Mouse (Mus musculus): ENCODE measurements at regions not wholly inside any gene's neighbourhood (a gene's known extent, or its start where the extent isn't known, plus 50 kb on each side); places are given as distances from the start of the nearest gene placed in this dataset.
A peak's percentile ranks its signal among the peaks of the same experiment; 100 is the strongest.

GRCm38 (mm10) chr12:64273730-64274129 lies 200.8 kb downstream of the Fscb start:
- no peak for DNase-seq

GRCm38 (mm10) chr12:64266130-64266529 lies 208.4 kb downstream of the Fscb start:
- DNase-seq = no peak

- no peak for DNase-seq
Measured at GRCm38 (mm10) chr12:64255016-64255415, 219.5 kb downstream of the Fscb start.

GRCm38 (mm10) chr12:64249974-64250373 lies 224.5 kb downstream of the Fscb start:
- DNase-seq = no peak

GRCm38 (mm10) chr12:64229510-64230078 lies 244.9 kb downstream of the Fscb start:
- DNase-seq = peak; percentile 5

- DNase-seq = no peak
Measured at GRCm38 (mm10) chr12:64216409-64216808, 258.1 kb downstream of the Fscb start.

GRCm38 (mm10) chr12:64198385-64198784 lies 276.1 kb downstream of the Fscb start:
- no peak for DNase-seq

Measured in layer of hippocampus, adult 9-11 months (tissue).